Mouse (Mus musculus): ENCODE data around the gene Lpin2.

Gene Lpin2

DNA sequence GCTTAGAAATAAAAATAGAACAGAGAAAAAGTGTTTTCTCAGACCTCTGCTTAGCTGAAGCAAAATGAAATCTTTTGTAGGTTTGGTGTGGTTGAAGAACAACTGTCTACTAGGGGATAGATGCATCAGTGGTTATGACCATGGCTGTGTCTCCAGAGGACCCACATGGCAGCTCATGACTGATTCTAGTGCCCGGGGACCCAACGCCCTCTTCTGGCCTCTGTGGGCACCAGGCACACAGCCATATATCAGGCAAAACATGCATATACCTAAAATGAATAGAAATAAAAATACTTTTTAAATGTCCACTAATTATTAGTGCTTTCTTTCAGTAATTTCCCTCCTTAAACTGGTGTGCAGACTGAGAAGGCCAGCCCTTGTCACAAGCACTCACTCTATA is 49.6 kb downstream of the Lpin2 start:
- 95% methylated on average over 2 of the region's 2 CpGs for WGBS

DNA sequence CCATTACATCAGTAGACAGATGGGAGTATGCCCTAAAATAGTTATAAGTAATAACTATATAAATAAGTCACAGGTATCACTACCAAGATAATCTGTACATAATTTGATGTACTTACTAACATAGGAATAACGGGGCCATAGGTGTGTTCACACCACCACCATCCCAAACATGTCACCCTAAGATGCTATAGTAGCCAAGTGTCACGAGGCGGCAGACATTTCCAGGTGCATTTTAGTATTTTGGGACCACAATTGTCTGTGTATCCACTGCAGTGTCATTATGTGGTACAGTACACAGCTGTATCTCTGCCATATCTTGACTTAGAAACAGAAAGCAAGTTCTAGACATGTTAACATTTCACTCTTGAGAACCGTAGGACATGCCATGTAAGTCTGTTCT is 50.9 kb downstream of the Lpin2 start:
- 96% methylated on average over 4 of the region's 4 CpGs for WGBS

DNA sequence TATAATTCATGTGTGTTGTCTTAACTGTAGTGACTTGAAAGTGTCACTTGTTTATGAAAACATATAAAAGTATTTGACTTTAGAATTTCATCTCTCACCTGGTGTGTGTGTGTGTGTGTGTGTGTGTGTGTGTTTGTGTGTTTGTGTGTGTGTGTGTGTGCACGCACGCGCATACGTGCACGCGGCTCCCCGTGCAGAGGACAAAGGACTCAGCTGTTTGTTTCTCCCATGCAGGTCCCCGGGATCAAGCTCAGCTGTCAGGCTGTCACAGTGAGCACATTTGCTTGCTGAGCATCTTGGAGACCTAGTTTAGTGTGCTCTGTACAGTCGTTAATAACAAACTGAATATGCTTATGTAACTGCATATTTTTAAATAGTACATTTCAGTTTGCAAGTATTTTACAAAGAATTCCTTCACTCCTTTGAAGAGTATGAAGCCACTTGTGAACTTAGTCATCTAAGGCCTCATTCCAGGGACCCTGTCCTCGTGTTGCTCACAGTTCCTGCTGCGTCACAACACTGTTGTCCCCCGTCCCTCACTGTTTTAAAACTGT is 51.8 kb downstream of the Lpin2 start:
- WGBS = 83% methylated on average over 12 of the region's 12 CpGs

DNA sequence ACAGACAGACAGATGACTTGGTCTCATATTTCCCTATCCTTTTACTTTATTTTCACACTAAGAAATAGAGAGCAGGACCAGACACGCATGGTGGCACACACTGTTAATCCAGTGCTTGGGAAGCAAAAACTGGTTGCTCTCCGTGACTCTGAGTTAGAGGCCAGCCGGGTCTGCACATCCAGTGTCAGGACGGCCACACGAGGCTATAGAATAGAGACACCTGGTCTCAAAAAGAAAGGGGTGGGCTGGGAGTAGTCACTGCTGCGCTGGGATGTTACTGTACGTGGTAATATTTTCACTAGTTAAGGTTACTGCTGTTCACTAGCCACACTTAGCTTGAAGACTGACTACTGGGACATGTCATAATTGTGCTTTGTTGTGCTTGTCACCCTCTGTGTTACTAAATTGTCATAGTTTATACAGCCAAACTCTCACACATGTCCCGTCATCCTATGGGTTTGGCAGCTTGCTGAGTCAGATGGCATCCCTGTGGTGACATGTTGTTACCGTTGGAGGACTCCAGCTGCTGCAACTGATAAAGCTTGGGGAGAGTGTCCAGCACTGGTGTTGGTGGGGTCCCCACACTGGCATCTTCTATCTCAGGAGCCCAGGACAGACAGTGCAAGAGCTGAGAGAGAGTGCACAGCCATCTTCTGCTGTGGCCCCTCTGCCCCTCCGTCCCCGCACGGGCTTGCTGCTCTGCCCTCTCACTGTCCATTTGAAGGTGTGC is 53.0 kb downstream of the Lpin2 start:
- WGBS = 87% methylated on average over 12 of the region's 12 CpGs

DNA sequence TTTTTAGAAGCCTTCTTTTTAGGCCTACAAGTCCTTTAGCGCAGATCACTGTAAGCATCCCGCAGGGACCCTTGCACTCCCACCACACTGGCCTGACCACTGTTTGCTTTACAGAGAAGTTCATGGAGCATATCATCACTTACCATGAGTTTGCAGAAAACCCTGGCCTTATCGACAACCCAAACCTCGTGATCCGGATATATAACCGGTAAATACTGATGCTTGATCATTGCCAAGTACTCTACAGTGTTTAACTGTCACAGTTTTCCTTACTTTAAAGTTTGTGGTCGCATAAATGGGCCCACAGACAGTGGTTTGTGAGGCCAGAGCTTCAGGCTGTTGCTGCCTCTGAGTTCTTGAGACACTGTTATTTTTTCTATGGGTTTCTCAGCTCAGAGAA is 56.1 kb downstream of the Lpin2 start:
- 96% methylated on average over 7 of the region's 7 CpGs for WGBS

DNA sequence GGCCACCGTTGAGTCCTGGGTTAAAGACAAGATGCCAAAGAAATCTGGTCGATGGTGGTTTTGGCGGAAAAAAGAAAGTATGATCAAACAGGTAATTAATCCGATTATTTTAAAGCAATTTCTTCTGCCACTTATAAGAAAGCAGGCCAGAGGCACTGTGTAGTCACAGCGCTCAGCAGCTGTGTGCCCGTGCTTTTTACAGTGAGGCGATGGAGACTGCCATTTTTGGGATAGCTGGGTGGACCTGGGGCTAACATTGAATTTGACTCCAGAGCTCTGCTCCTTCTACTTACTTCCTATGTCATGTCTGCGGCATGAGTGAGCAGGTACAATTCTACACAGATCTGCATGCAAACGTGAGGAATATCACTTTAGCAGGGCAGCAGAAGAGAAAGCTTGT is 58.5 kb downstream of the Lpin2 start:
- 92% methylated on average over 9 of the region's 9 CpGs for WGBS

DNA sequence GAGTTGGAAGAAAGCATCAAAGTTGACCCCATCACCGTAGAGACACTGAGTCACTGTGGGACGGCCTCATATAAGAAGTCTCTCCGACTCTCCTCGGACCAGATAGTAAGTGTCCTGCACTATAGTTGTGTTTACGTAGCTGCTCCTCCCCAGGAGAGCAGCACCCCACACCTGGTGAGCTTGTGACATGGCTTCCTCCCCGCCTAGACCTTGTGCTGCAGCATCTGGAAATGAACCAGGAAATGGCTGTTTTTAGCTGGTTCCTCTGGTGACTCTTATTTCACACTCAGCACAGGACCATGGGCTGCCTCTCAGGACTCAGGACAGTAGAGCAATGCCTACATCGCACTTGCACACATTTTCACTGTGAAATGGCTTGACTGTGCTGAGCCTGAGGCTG is 60.3 kb downstream of the Lpin2 start:
- 97% methylated on average over 7 of the region's 7 CpGs for WGBS

DNA sequence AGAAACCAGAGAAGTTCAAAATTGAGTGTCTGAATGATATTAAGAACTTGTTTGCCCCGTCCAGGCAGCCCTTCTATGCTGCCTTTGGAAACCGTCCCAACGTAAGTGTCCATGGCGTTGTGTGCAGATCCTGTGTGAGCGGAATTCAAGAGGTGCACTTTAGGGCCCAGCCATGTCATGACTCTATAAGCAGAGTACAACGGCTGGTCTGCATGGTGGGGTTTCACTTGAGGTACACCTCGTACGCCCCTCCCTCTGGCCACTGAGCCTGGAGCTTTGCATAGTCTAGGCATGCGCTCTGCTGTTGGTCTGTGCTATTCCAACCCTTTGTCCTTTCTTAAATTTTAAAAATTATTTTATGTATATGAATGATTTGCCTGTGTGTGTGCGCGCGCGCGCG is 62.8 kb downstream of the Lpin2 start:
- 98% methylated on average over 15 of the region's 15 CpGs for WGBS

DNA sequence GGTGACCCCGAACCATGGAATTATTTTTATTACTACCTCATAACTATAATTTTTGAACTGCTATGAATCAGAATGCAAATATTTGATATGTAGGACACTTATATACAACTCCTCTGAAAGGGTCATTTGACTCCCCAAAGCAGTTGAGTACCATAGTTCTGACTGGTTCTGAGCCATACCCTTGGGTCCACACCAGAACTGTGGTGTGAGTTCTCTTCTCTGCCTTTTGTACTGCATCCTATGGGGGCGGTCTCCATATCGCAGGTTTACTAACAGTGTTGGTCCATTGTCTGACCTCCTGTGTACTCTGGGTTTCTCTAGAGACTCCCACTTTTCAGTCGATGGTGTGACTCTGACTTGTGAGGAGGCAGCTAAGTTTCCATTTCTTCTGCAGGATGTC is 63.7 kb downstream of the Lpin2 start:
- 89% methylated on average over 4 of the region's 4 CpGs for WGBS

DNA sequence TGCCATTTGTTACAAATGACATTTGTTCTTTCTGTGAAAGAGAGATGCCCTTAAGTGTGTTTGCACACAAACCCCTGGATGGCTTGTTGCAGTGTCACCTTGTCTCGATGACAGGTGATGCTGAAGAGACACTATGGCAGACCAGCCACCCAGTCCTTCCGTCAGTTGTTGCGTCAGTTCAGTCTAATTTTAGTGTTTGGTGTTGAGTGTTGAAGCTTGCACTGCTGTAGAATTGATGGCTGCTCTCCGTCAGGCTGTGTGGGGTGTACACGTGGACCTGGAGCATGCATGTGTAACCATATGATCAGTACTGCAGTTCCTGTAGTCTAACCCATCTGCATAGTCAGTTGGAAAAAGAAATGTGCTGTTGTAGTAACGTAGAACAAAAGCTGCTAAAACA is 66.6 kb downstream of the Lpin2 start:
- 59% methylated on average over 6 of the region's 6 CpGs for WGBS

DNA sequence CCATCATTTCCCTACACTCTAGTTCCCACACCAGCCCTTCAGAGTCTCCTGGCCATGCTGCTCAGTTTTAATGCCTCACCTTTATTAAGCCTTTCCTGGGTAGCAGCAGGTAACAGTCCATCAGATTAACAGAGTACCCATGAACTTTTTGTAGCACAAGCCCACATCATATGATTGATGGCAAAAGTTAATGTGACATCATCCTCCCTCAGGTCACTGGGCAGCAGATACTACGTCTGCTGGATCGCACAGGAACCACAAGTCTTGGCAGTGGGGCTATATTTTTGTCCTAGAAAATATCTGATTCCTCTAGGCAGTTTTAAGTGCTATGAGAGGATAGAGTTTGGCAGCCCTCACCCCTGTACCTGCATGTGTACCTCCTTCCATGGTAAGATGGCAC is 67.7 kb downstream of the Lpin2 start:
- WGBS = 77% methylated on average over 2 of the region's 2 CpGs

DNA sequence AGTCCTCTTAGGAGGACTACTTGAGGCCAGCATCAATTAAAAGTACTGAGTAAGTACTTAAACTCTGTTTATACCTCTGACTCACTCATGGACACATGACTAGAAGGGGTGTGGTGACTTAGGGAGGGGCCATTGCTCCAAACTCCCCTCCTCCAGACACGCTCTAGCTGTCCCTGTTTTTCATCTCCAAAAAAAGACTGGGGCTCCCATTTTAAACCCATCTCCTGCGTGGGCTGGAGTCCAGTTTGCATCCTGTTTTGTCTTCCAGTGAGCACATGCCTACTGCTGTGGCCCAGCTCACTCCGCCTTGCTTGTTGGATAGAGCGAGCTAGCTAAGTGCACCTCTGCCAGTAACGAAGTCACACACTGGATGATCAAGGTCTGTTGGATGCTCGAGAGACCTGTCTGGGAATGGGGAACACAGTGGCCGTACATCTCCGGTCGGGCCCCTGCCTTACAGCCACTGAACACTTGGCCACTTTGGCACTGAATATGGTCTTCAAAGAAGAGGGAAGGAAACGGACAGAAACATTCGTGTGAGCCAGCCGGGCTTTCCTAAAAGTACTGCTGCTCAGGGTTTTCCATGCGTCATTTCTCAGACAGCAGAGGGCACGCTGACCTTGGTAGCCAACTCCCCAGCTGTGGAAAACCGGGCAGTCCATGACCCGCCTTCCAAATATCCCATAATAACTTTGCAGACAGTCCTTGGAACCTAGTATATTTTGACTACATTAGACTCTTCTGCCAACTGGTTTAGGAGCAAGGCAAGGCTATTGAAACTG is 68.7 kb downstream of the Lpin2 start:
- WGBS = 48% methylated on average over 16 of the region's 16 CpGs

DNA sequence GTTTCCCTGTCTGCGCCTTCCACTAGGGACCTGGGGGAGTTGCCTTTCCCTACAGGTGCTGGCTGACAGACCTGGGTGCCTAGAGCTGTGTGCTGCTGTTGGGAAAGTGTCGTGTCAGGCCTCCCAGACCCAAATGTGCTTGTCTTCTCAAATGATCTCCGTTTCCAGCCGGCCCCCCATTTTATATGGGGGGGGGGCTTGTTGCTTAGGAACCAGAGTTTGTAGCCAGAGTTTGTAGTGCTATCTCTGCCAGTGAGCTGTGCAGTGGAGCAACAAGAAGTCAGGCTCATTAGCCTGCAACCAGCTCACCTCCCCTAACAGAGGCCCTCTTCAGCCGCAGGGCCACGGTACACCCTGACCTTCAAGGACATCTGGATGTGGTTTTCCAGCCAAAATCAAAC is 69.2 kb downstream of the Lpin2 start:
- WGBS = 44% methylated on average over 6 of the region's 6 CpGs

DNA sequence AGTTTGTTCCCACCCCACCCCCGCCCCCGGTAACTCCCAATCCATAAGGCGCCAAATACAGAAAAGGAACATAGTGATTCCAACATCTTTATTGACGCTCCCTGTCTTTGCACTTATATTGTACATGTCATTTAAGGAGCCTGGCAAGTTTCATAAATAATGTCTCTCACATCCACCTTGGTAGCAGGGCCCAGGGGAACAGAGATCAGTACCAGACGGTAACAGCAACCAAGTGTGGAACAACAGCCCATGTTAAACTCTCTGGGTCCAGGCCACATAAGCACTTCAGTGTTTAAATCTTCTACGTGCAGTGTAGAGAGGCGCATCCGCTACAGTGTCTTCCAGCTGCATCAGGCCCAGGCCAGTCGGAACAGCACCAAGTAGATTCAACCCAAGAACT is 69.7 kb downstream of the Lpin2 start:
- 59% methylated on average over 9 of the region's 9 CpGs for WGBS

DNA sequence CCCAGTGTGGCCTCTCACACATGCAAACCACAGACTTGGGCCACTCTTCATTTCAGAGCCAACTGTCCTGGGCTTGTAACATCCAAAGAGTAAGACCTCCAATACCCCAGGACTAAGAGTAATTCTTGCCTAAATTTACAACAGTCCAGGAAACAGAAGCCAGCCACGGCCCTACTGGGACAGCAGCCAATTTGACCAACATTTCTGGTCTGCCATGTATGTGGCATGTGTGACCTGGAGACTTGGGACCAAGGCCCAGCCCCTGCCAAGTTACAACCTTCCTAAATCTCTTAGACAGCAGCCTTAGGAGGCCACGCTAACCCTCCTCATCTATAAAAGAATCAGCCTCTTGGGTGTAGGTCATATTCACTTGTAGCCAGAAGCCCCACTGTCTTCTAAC is 71.0 kb downstream of the Lpin2 start:
- WGBS = 88% methylated on average over 2 of the region's 2 CpGs

DNA sequence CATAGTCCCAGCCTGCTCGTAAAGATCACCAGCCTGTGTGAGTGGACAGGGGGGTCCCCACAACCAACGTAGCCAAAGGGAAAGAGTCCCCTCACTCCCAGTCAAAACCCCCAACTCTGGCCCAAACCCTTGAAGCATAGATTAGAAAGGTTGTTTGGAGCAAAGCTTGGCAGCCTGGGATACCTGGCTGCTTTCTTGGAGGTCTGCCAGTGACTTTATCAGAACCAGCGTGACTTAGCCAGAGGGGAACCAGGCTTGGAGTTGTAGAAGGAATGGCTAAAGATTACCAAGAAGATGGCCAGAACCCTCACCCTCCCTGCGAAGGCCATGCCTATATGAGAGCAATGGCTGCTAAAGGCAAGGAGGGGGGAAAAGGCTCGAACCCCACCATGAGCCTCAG is 71.7 kb downstream of the Lpin2 start:
- WGBS = 88% methylated on average over 5 of the region's 5 CpGs

DNA sequence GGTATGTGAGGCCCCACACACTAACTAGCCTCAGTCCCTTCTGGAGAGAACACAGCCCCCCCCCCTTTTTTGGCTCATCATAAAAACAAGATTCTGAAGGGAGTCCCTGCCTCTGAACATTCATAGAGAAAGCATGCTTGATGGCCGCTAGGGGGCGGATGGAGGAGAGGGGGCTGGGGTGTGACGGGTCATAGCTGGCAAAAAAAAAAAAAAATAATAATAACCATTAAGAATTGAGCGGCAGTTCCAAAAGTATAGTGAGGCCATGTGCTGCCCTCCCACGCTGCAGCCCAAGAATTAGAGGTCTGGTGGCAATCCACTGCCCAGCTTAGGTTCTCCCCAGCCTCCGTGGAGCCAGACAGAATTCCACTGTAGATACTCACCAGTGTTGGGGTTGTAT is 72.4 kb downstream of the Lpin2 start:
- WGBS = 53% methylated on average over 6 of the region's 6 CpGs

DNA sequence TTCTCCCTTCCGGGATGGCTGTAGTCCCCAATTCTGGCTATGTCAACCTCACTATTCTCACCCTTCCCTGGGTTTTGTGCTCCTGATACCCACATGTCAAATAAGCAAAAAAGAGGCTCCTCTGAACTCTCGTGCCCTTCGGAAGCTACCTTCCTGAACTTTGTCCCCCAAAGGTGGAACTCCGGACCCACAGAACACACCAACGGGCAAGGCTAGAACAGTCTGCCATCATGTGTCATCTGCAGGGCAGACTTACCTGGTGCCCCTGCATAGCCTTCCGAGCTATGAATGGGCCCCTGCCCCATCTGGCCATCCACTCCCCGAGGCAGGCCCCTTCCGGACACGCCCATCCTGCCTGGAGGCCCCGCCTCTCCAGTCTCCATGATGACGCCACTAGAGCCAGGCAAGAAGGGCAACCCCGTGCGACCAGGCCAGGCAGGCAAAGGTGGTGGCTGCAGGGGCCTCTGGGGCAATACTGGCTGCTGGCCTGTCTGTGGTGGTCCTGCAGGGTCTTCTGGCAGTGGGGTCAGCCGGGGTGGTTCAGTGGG is 73.8 kb downstream of the Lpin2 start:
- WGBS = 89% methylated on average over 14 of the region's 14 CpGs

DNA sequence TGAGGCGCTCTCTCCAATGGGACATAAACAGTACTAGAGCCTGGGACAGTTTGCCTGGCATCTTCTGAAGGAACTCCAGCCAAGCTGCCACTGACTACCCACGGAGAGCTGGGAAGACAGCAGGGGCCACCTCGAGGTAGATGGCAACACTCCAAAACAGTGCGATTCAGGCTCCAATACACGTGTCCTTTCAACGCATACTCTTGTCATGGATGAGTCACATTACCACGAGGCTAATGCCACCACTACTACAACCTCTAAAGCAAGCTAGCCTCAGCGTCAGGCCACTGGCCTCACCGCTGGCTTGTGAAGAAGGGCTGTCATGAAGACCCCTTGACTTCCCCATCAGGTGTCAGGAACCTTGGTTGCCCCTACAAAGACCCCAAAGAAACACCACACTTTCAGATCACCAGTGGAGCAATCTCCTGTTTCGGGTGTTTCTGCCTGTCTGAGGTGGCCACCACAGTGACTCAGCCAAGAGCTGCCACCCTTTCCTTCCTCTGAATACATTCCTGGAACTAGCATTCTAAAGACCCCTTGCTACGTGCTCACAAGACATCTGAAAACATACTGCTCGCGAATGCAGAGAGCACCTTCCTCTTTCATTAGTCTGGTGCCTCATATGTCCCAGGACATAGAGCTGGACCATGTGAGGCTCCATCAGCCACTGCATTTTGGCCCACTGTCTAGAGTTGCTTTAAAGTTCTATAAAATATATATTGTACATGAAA is 74.6 kb downstream of the Lpin2 start:
- WGBS = 69% methylated on average over 13 of the region's 13 CpGs

DNA sequence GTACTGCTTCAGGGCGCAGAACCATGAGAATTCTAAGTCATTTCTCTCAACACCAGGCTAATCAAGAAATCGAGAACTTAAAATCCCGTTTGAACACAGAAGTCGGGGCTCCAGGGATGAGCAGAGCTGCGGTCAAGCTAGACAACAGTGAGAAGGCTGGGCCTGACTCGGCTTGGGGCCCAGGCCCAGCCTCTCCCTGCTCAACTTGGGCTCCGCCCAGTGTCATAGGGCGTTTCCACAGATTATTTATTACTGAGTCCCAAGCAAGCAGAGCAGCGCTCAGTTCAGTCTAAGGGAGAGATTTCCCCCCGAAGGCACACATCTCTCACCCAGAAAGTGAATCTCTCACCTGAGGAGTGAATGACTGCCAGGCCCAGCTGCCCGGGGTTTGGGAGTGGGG is 77.4 kb downstream of the Lpin2 start:
- 89% methylated on average over 11 of the region's 11 CpGs for WGBS

DNA sequence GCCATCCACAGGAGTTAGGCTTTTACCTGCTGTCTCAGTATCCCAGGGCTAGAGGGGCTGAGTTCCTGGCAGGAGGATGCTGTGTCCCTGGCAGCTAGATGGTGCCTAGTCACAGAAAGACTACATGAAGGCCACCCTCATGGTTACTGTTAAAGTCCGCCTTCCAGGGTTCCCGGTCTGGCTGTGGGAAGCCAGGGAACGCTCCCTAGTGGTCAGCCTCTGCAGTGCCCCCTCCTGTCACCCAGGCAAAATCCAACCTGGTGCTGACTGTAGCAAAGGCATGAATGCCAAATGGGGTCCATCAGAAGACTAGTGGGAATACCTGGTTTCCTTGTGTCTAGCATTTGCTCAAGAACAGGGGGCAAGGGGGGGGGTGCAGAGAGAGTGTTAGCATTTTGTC is 78.3 kb downstream of the Lpin2 start:
- WGBS = 57% methylated on average over 3 of the region's 3 CpGs

DNA sequence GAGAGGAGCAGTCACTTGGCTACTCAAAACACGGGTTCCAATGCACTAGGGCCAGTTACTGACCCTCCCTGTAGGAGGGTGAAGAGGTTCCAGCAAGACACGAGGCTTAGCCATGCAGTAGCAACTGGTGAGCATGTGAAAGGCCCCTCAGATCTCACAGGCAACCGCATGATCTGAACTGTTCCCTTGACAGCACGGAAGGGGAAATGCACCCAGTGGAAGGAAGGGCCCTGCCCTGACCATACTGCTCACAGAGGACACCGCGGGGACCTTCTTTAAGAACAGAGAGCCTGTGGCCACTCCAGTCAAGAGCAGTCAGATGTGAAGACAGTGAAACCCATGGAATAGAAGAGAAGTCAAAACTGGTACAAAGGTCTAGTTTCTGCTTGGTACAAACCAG is 80.8 kb downstream of the Lpin2 start:
- WGBS = 81% methylated on average over 6 of the region's 6 CpGs

Measured in cerebral cortex, adult 2 months (tissue).